Mouse (Mus musculus): ENCODE results near the gene Erp27. TPM values are rescaled to one million over a fixed set of nuclear protein-coding genes. Genes with fewer than 3 reads are reported as not detected.

Gene Erp27
- polyA plus RNA-seq, 1 experiment from 2014 or later, result not detected

- H3K79me2 ChIP-seq (ENCODE audit: inconsistent target), result peaks cover 61% of the 10 kb centered on the region
- H3K4me3 ChIP-seq (ENCODE audit: inconsistent target), result no peak overlapping the region
- 8% methylated on average over 12 of the region's 12 CpGs for WGBS (ENCODE audit: missing documents)
- peak overlapping the region; percentile 59 for H3K27ac ChIP-seq
- peaks cover 80% of the 10 kb centered on the region for H3K36me3 ChIP-seq (ENCODE audit: inconsistent target)
These were observed 8.7 kb upstream of the Erp27 start for GRCm38 (mm10) chr6:136930677-136931076.

DNA sequence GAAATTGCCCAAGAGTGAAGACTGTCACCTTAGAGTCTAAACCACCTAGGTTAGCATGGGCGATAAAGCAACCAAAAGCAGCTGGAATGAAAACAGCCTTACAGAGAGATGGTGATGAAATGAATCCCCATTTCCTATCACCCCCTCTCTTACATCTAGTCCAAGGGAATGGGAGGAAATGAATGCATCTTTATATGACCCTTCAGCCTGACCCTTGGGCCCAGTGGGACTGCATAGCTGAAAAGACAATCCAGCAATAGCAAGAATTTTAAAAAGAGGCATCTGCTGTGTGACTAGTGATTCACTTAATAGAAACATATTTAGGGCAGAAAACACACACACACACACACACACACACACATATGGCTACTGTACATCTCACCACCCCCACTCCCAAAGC, 5.6 kb upstream of the Erp27 start:
- H3K4me3 ChIP-seq (ENCODE audit: inconsistent target), result no peak overlapping the region
- peaks cover 31% of the 10 kb centered on the region for H3K79me2 ChIP-seq (ENCODE audit: inconsistent target)
- WGBS (ENCODE audit: missing documents), result 78% methylated on average over 1 of the region's 1 CpGs
- H3K36me3 ChIP-seq (ENCODE audit: inconsistent target), result peaks cover 81% of the 10 kb centered on the region
- H3K27ac ChIP-seq, result no peak overlapping the region

- Histone ChIP-seq H3K4me3 (ENCODE audit: inconsistent target) (no peak overlapping the region), H3K36me3 (ENCODE audit: inconsistent target) (peaks cover 69% of the 10 kb centered on the region), H3K27ac (no peak overlapping the region), H3K79me2 (ENCODE audit: inconsistent target) (peaks cover 9% of the 10 kb centered on the region)
- WGBS (ENCODE audit: missing documents), result 51% methylated on average over 8 of the region's 8 CpGs
These were observed 3.1 kb upstream of the Erp27 start for GRCm38 (mm10) chr6:136925049-136925448.

- WGBS (ENCODE audit: missing documents), result 87% methylated on average over 8 of the region's 8 CpGs
- H3K27ac ChIP-seq, result no peak within 1 kb of the TSS
- peaks cover 55% of the 10 kb centered on the region for H3K36me3 ChIP-seq (ENCODE audit: inconsistent target)
- H3K79me2 ChIP-seq (ENCODE audit: inconsistent target), result no peaks in the 10 kb centered on the region
- H3K4me3 ChIP-seq (ENCODE audit: inconsistent target), result no peak within 1 kb of the TSS
These were observed 1.6 kb upstream of the Erp27 start, which contains the start of gene Pde6h for GRCm38 (mm10) chr6:136923532-136923931. TSS of gene Pde6h (plus strand) at chr6:136923832.

DNA sequence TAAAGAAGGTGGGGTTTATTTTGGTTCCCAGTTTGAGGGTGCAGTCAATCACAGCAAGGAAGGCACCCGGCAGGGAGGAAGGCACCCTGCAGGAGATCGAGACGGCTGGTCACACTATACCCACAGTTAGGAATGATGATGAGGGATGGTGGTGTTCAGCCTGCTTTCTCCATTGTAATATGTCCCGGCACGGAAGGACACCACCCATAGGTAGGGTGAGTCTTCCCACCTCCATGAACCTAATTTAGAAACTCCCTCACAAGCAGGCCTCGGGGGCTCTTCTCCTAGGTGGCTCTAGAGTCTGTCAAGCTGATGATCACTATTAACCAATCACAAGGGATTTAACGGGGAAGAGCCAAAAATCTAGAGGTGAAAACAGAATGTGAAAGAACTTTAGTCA, 891 bp upstream of the Erp27 start:
- H3K79me2 ChIP-seq (ENCODE audit: inconsistent target), result no peaks in the 10 kb centered on the region
- 85% methylated on average over 7 of the region's 7 CpGs for WGBS (ENCODE audit: missing documents)
- no peak overlapping the region for H3K4me3 ChIP-seq (ENCODE audit: inconsistent target)
- no peak overlapping the region for H3K27ac ChIP-seq
- H3K36me3 ChIP-seq (ENCODE audit: inconsistent target), result peaks cover 48% of the 10 kb centered on the region

GRCm38 (mm10) chr6:136921601-136922000, 379 bp downstream of the Erp27 start:
- Histone ChIP-seq H3K79me2 (ENCODE audit: inconsistent target) (no peaks in the 10 kb centered on the region), H3K27ac (no peak overlapping the region), H3K4me3 (ENCODE audit: inconsistent target) (no peak overlapping the region), H3K36me3 (ENCODE audit: inconsistent target) (peaks cover 36% of the 10 kb centered on the region)
- WGBS (ENCODE audit: missing documents), result 38% methylated on average over 7 of the region's 7 CpGs

DNA sequence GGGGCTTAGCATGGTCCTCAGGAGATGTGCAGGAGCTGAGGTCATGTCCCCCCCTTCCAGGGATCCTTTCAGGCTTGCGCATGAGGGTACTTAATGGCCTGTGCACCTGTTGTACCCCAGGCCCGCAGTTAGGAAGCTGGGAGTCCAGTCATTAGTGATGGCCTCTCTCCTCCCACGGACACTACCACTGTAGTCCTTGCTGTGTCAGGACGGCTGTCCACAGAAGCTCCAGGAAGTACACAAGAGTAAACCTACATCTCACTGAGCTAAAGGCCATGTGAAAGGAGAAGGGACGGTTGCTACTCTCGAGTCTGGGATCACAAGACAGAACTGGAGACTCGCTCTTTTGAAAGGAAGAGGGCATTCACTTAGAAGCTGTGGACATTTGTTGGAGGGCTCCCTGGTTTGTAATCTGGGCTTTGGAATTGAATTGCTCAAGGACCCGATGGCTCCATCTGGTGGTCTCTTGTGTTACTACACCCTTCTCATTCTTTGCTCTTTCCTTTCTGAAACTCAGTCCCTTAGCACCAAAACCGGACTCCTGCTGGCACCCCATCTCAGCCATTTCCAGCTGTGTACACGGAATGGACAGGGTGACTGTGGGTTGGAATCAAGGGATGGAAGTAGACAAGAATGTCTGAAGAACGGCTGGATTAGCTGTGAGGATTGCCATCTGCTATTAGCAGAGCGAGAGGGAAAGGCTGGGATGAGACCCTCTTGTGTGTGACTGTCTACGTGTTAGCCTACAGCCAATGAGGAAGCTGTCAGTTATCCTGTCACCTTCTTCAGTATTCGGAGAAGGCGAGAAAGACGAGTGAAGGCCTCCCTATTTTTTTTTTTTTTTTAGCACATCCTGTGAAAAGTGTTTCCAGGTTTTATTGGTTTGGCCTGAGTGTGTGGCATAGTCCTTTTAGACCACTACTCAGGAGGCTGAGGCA, 1.4 kb downstream of the Erp27 start:
- 44% methylated on average over 16 of the region's 16 CpGs for WGBS (ENCODE audit: missing documents)
- no peak overlapping the region for H3K4me3 ChIP-seq (ENCODE audit: inconsistent target)
- no peaks in the 10 kb centered on the region for H3K79me2 ChIP-seq (ENCODE audit: inconsistent target)
- peaks cover 26% of the 10 kb centered on the region for H3K36me3 ChIP-seq (ENCODE audit: inconsistent target)
- H3K27ac ChIP-seq, result no peak overlapping the region

DNA sequence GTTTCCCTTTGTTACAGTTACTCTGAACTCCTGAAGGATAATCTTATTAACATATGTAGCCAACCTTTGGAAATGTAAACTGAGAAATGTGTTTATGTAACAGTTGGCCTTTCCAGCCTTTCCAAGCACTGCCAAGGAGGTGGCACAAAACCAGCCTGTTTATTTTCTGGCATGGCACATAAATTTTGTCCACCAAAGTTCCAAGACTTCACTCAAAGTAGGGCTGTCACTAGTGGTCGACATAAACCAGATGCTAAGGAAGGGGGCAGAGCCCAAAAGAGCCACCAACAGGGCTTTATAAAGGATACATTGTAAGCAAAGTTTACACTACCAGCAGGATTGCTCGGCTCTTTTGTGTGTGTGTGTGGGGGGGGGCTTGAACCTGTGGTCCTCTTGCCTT, 4.1 kb downstream of the Erp27 start:
- H3K79me2 ChIP-seq (ENCODE audit: inconsistent target), result no peaks in the 10 kb centered on the region
- H3K36me3 ChIP-seq (ENCODE audit: inconsistent target), result peaks cover 3% of the 10 kb centered on the region; the same call in 1 of the 2 replicates
- 94% methylated on average over 2 of the region's 2 CpGs for WGBS (ENCODE audit: missing documents)
- H3K27ac ChIP-seq, result no peak overlapping the region
- H3K4me3 ChIP-seq (ENCODE audit: inconsistent target), result no peak overlapping the region

- no peak overlapping the region for H3K4me3 ChIP-seq (ENCODE audit: inconsistent target)
- WGBS (ENCODE audit: missing documents), result 96% methylated on average over 8 of the region's 8 CpGs
- no peaks in the 10 kb centered on the region for H3K36me3 ChIP-seq (ENCODE audit: inconsistent target)
- no peaks in the 10 kb centered on the region for H3K79me2 ChIP-seq (ENCODE audit: inconsistent target)
- no peak overlapping the region for H3K27ac ChIP-seq
These were observed 6.1 kb downstream of the Erp27 start for GRCm38 (mm10) chr6:136915721-136916395.

GRCm38 (mm10) chr6:136914234-136914633, 7.7 kb downstream of the Erp27 start:
- WGBS (ENCODE audit: missing documents), result 98% methylated on average over 5 of the region's 6 CpGs
- Histone ChIP-seq H3K36me3 (ENCODE audit: inconsistent target) (no peaks in the 10 kb centered on the region), H3K4me3 (ENCODE audit: inconsistent target) (no peak overlapping the region), H3K79me2 (ENCODE audit: inconsistent target) (no peaks in the 10 kb centered on the region), H3K27ac (no peak overlapping the region)

GRCm38 (mm10) chr6:136913384-136914126, 8.4 kb downstream of the Erp27 start:
- no peaks in the 10 kb centered on the region for H3K79me2 ChIP-seq (ENCODE audit: inconsistent target)
- H3K36me3 ChIP-seq (ENCODE audit: inconsistent target), result no peaks in the 10 kb centered on the region
- WGBS (ENCODE audit: missing documents), result 31% methylated on average over 17 of the region's 18 CpGs
- no peak overlapping the region for H3K4me3 ChIP-seq (ENCODE audit: inconsistent target)
- no peak overlapping the region for H3K27ac ChIP-seq

DNA sequence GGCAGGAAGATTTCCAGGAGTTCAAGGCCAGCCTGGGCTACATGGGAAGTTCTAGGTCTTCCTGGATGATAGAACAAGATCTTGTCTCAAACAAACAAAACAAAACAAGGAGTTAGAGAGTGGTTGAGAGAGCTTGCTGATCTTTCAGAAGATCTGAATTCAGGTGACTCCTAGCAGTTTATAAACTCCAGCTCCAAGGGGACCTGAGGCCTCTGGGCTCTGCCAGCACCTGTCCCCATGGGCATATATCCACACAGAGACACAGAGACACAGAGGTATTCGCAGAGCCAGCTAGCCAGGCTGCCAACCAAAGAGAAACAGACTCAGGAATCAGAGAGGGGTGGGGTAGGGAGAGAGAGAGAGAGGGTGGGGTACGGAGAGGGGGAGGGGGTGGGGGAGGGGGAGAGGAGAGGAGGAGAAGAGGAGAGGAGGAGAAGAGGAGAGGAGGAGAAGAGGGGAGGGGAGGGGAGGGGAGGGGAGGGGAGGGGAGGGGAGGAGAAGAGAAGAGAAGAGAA, 9.2 kb downstream of the Erp27 start:
- Histone ChIP-seq H3K36me3 (ENCODE audit: inconsistent target) (no peaks in the 10 kb centered on the region), H3K27ac (no peak overlapping the region), H3K4me3 (ENCODE audit: inconsistent target) (no peak overlapping the region), H3K79me2 (ENCODE audit: inconsistent target) (no peaks in the 10 kb centered on the region)
- no CpG with 5 or more reads among the region's 2 CpGs for WGBS (ENCODE audit: missing documents)

DNA sequence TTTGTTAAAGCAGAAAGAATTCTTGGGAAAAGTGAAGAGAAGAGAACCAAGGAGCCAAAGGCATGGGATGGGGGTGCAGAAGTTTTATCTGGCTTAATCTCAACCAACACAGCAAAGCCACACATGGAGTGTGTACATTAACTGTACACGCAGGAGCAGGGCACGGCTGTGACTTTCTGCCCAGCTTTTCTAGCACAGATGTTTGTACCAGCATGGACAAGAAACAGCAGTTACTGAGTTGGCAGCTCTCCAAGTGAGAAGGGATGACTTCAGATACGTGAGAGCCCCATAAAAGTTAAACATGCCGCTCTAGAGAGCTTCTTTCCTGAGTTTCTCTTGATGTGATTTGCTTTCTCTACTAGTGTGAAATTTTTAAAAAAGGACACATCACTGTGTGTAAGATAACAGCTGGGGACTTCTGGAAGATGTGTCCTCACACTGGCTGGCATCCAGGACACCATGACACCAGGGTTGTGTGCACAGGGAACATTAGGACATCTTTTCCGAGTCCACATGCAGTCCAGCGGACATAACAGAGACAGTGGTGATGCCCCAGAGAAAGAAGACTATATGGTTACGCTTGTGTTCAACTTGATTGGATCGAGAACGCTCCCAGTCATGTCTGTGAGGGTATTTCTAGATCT, 11.6 kb downstream of the Erp27 start:
- 88% methylated on average over 9 of the region's 9 CpGs for WGBS (ENCODE audit: missing documents)
- Histone ChIP-seq H3K4me3 (ENCODE audit: inconsistent target) (no peak overlapping the region), H3K79me2 (ENCODE audit: inconsistent target) (no peaks in the 10 kb centered on the region), H3K27ac (no peak overlapping the region), H3K36me3 (ENCODE audit: inconsistent target) (no peaks in the 10 kb centered on the region)

- Histone ChIP-seq H3K27ac (no peak overlapping the region), H3K4me3 (ENCODE audit: inconsistent target) (no peak overlapping the region), H3K79me2 (ENCODE audit: inconsistent target) (no peaks in the 10 kb centered on the region), H3K36me3 (ENCODE audit: inconsistent target) (no peaks in the 10 kb centered on the region)
- WGBS (ENCODE audit: missing documents), result 81% methylated on average over 10 of the region's 10 CpGs
These were observed 15.1 kb downstream of the Erp27 start for GRCm38 (mm10) chr6:136906937-136907293.

Measured in macrophage (primary cell).